Mouse (Mus musculus): Measurements from ENCODE around the gene Gas2l1. TPM values are rescaled to one million over a fixed set of nuclear protein-coding genes. Genes with fewer than 3 reads are reported as not detected.

Gas2l1 gene
- polyA plus RNA-seq, 2 experiments from 2014 or later, result 0.37 to 0.38 TPM

Other genes starting within 250 kb of the Gas2l1 start
- 10 to 100 TPM; 14.1 to 19.1 TPM for gene Nf2, start 215.8 kb downstream of the Gas2l1 start, polyA plus RNA-seq (2017; shearing (Covaris generic))
- 10 to 100 TPM; 41.5 to 43.3 TPM for gene Nipsnap1, start 191.4 kb downstream of the Gas2l1 start, polyA plus RNA-seq (2017; shearing (Covaris generic))
- 10 to 100 TPM; 31.6 to 45.2 TPM for gene Thoc5, start 170.0 kb downstream of the Gas2l1 start, polyA plus RNA-seq (2017; shearing (Covaris generic))
- gene Nefh, start 117.3 kb downstream of the Gas2l1 start, polyA plus RNA-seq (2017; shearing (Covaris generic)), result 1 to 10 TPM; 6.5 to 9.2 TPM
- gene Ap1b1, start 78.5 kb downstream of the Gas2l1 start, polyA plus RNA-seq (2017; shearing (Covaris generic)), result 10 to 100 TPM; 51.9 to 60.4 TPM
- not detected for gene Rasl10a, start 7.2 kb downstream of the Gas2l1 start, polyA plus RNA-seq (2017; shearing (Covaris generic))
- gene Rhbdd3, start 33.6 kb upstream of the Gas2l1 start, polyA plus RNA-seq (2017; shearing (Covaris generic)), result 1 to 10 TPM; 5.6 to 5.9 TPM
- 100 to 1,000 TPM; 143 to 144 TPM for gene Ewsr1, start 33.9 kb upstream of the Gas2l1 start, polyA plus RNA-seq (2017; shearing (Covaris generic))
- gene Emid1, start 86.9 kb upstream of the Gas2l1 start, polyA plus RNA-seq (2017; shearing (Covaris generic)), result not detected
- gene Kremen1, start 196.2 kb upstream of the Gas2l1 start, polyA plus RNA-seq (2017; shearing (Covaris generic)), result 1 to 10 TPM; 3.3 to 4.2 TPM